Mouse (Mus musculus) liver, adult (tissue): Measurements from ENCODE around the gene Clec4f.

Source experiments
- GATA4 ChIP-seq: IDR thresholded peaks from 2 replicates; pipeline ENCODE4 v1.6.1; 2014; ENCODE audit warnings: mild to moderate bottlenecking, low read length; ENCODE audit not compliant: insufficient replicate concordance

Gene Clec4f

DNA sequence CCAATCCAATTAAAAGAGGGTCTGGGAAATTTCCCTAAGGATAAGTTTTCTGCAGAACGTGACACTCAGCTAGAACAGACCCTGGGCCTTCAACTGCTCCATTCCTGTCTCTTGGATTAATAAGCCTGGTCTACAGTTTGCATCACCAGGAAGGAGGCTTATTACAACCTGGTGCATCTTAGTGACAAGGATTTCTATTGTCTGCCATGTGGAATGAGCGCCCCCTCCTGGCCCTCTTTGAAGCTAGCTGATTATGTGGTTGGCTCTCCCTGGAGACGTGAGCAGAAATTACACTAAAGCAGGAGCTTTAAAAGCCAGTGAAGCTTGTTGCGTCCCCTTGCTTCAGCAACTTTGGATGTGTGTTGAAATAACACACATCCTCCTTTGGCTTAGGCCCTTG is 17.4 kb upstream of the Clec4f start:
- TF ChIP-seq GATA4, result no peak

DNA sequence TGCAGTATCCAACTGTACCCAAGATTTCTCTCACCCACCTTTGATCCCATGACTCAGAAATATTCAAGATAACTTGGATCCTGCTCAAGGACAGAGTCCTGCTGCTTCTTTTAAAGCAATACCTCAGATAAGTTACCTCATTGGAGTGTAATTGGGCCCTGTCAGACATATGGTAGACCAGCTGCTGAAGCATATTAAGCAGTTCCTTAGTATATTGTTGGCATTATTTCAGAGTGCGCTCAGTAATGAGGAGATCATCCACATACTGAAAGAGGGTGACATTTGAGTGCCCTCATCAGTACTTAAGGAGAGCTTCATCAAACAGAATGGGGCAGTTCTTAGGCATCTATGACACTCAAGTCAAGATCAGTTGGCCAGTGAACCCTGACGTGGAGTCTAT is 9.0 kb upstream of the Clec4f start:
- TF ChIP-seq GATA4, result no peak

DNA sequence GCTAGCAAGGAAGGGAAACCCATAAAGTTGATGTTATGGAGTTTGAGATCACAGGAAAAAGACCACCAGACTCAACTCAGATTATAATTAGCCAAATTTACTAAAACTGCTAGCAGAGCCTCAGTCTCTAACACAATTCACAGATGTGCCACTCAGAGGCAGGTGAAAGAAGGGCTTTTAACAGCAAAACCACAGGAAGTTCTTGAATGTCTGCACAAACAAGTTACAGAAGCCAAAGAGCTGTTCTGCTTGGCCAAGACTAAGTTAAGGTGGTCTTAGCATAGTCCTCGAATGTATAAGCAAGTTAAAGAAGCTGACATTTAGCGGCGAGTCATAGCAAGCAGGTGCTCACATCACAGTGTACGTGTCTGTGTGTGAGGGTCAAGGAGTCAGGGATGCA is 4.8 kb upstream of the Clec4f start:
- no peak for TF ChIP-seq GATA4

DNA sequence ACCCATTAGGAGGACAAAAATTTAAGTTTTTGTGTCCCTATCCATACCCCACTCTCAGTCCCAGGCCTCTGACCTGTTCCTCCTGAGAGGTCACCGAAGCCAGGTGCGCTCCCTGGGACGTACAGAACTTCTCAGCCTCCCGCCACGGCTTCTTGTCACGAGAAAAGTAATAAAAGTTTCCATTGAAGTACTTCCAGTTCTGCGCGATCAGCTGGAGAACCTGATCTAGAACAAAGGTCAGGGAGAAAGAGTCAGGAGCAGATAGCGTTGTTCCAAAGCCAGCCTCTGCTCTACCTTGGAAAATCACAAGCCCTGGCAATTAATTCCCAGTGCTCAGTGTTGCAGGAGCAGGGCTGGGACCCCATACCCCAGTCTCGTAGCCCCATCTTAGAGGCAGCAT is 9.3 kb downstream of the Clec4f start:
- no peak for TF ChIP-seq GATA4

DNA sequence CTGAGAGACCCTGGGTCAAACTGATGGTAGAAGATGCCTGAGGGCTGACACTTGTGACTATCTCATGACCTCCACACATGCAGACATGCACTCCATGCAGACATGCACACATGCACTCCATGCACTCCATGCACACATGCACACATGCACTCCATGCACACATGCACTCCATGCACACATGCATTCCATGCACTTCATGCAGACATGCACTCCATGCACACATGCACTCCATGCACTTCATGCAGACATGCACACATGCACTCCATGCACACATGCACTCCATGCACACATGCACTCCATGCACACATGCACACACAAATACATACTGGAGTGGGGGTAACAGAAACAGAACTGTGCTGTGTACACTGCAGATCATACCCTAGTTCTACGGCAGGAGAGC is 20.7 kb downstream of the Clec4f start:
- no peak for TF ChIP-seq GATA4

DNA sequence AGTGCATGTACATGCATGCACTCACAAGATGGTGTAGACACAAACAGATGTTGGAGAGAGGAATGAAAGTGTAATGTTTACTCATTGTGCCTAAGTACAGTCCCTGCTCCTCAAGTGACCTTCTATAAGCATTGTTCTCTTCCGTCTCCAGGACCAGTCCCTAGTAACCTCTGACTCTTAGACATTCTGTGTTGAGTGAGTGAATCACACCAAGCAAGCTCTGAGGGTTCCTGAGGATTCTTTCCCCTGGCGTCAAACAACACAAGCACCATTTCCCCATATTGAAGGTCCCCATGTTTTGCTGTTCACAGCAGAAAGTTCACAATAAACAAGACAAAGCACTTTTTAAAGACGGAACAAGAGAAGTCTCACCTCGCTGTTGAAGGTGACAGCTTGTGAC is 24.2 kb downstream of the Clec4f start:
- TF ChIP-seq GATA4, result no peak

DNA sequence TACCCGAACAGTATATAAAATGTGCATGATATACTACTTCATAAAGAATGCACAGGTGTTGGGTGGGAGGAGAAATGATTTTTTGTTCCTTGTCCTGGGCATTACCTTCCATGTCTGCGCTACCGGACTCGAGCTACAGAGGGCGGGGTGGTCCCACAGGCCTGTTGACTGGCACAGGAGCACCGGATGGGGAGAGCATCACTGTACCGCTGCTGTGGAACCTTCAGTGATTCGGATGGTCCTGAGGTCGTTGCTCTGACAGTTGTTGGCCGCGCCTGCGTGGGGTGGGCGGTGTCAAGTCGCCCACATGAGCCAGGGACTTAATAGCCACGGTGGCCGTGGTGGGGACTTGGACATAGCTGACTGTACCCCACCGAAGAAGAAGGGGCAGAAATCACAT is 29.2 kb downstream of the Clec4f start:
- no peak for TF ChIP-seq GATA4

DNA sequence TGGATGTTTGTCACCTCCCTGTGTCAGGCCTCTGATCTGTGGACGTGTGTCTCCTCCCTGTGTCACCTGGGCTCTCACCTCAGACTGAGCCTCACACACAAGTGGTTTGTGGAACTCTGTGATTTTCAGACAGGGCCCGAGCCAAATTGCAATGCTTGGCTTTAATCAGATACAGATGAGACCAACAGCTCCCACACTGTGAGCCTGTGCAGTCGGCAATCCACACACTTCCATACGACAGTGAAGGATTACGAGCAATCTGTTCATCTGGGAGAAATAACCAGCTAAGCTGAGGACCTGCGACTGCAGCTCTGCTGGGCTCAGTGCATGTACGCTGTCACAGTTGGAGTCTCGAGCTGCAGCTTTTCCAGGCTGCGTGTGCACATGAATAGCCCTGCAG is 36.0 kb downstream of the Clec4f start:
- no peak for TF ChIP-seq GATA4

DNA sequence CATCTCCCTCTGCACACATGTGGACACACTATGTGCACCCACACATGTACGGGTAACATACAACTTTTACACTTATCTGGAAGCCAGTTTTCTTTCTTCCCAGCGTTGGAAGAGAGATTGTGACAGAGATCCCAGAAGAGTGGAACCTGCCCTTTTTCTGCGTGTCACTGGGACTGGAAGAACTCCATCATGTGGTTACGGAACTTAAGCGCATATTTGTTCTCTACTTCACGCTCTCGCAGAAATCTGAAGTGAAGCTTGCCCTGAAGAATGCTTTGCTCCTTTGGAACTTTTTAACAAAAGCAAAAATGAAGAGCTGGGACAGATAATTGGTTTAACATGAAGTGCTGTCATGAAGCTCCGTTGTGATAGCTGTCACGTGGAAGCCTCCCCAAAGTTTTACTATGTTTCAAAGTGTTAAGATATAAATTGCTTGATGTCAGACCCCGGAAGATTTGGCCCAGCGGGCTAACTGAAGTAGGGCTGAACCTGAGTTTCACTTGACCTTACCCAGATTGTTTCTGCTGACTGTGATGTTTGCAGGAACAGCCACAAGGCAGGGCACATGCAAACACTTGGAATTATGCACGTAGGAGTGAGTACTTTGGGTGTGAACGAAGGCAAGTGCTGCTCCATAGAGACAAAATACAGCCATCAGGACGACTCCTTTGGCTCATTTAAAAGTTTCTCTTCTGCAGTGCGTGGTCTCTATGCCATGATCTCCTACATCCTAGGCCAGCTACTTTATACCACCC is 38.2 kb downstream of the Clec4f start:
- no peak for TF ChIP-seq GATA4

DNA sequence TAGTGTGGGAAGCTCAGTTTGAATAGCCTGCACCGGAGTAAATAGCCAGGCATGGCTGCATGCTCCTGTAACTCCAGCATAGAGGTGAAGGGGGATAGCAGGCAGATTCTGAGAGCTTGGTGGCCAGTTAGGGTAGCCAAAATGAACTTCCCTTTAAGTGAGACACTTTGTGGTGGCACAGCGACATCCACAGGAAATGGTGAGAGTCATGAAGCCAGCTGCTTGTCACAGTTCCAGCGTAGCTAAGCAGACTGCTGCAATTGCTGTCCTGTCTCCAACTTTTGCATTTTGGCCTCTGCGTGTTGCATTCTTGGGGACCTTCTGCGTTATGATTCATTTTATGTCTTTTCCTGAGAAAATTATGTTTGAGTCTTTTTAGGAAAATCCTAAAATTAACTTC is 39.5 kb downstream of the Clec4f start:
- no peak for TF ChIP-seq GATA4

DNA sequence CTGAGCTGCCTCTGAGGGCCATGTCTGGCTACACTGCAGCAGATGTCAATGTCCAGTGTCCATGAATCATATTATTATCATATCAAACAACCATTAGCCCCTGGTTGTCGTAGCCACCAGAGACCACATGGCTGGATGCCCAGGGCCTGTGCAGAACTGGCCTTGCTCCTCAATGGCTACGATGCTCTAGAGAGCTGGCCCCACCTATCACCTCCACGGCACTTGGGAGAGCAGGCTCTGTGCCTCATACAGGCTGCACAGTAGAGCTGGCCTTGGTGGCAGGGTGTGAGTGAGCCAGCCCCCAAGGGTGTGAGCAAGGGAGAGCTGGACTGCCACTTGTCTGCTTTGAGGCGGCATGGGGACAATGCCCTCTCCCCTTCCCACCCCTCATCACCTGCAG is 41.5 kb downstream of the Clec4f start:
- TF ChIP-seq GATA4, result no peak

DNA sequence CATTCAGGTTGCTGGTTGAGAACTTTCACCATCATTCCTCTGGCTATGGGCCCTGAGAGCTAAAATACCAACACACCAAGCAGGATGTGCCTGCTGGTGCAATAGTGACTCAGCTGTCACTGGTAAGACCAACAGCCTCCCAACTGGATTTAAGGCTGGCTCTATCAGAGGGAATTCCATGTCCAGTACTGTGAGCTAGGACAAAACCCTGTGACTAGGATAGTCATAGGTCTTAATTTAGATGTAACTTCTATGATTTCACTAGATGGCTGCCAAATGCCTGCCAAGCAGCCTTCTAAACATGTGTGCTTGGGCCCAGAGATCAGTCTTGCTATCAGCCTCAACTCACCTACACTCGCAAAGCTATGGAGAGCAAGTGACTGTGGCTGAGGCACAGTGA is 43.0 kb downstream of the Clec4f start:
- no peak for TF ChIP-seq GATA4

DNA sequence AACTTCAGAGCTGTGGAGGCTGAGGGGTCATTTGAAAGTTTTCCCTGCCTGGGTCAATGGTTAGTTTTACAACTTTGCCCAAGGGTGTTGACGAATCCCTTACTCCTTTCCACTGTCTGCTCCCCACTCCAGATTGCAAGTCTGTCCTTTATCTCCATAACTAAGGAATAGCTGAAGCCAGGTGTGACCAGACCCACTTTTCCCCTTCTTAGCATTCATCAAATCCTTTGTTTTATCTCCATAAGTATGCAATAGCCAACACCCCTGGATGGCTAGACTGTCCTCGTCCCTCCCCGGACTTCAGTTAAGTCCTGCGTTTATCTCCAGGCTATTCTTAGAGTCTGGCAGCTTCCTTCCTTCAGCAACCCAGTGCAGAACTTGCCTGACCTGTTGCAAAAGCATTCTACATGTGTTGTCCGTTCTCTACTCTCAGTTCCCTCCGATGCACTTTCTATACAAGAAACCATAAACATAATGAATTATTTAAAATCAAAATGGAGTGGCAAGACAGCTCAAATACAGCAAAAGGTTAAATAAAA is 56.3 kb downstream of the Clec4f start:
- peak; percentile 55; the same call in 1 of the 2 replicates for TF ChIP-seq GATA4

DNA sequence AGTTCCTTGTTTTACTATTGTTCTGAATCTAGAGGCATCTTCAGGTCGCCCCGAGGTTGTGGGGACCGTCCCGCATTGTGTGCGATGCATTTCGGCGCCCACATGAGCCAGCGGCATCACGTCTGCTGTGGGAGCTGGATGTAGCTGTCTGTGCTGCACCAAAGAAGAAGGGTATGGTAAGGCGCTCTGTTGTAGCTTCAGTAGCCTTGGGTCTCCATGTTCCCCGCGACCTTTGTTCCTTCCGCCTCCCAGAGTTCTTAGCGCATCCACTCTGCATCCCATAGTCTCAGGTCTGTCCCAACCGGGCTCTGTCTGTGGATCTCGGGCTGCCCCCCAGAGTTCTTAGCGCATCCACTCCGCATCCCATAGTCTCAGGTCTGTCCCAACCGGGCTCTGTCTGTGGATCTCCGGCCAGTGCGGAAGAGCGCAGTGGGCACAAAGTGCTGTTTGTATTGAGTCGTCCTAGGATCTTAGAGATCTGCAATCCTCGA is 56.9 kb downstream of the Clec4f start:
- no peak for TF ChIP-seq GATA4

DNA sequence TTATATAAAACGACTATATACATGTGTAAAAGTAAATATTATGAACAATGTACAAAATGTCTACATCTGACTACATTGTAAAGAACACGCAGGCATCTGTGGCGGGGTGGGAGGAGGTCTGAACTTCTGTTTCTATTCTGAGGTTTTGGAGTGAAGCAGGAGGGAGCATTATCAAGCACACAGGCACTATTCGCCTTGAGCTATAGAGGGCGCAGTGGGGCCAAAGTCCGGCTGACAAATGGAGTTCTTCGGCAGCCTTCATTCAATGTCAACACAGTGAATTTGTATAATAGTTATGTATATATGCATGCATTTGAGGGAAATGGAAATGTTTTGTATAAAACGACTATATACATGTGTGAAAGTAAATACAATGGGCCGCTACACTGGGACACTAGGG is 57.3 kb downstream of the Clec4f start:
- TF ChIP-seq GATA4, result no peak

DNA sequence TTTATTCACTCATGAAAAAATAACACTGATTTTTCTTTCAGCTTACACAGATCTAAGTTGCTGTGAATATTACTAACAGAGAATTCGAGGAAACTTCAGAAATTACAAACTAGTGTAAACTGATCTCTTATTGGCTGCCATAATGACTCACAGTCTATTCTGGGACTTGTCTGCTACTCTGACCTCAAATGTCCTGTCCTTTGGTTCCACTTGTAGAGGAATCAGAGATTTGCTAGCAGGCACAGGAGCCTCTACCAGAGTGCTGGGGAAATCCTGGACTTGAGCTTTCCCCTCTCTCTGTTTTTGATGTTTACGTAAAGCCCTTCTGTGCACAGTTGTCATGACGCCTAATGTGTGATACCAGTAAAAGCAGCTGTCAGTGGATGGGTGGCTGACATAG is 58.0 kb downstream of the Clec4f start:
- TF ChIP-seq GATA4, result no peak

DNA sequence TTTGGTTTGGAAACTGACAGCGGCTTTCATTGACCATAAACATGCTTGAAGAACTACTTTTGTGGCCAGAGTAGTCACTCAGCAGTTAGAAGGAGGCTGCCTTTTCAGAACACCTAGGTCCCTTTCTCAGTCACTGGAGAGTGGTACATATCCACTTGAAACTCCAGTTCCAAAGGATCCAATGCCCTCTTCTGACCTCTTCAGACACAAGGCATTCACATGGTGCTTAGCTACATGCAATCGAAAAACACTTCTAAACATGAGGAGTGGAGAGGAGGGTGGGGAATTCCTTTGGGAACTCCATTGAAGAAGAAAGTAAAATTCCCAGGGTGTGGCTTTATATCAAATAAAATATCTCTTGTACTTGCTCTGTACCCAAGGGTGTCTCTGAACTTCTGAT is 61.0 kb downstream of the Clec4f start:
- no peak for TF ChIP-seq GATA4
